Mouse (Mus musculus) kidney, embryonic 16.5 days (tissue): ENCODE measurements around the gene Lrp2. TPM values are rescaled to one million over a fixed set of nuclear protein-coding genes. Genes with fewer than 3 reads are reported as not detected.
"Not testable (repeated sequence)": the region's sequence is repeated elsewhere in the genome, so short reads cannot be mapped to it uniquely, and the experiment has no call there.

ENCODE experiments used
- ATAC-seq: fragments of 200-750 bp; cut with Nextera tagmentation; 2 replicates; pipeline ENCODE4 v1.8.0; 2017; ENCODE audit warnings: moderate TSS enrichment; ENCODE audit not compliant: low FRiP score, low TSS enrichment
- H3K27ac ChIP-seq: fragments of 300-500 bp; sonication (generic); 2 replicates; pipeline ENCODE4 v1.5.1; 2014; ENCODE audit warnings: low read length
- H3K27me3 ChIP-seq: fragments of 300-500 bp; sonication (generic); 2 replicates; pipeline ENCODE4 v1.6.1; 2014; ENCODE audit warnings: low read length, control low read depth, mixed read lengths; ENCODE audit not compliant: insufficient read depth
- H3K36me3 ChIP-seq: fragments of 300-500 bp; sonication (generic); 2 replicates; pipeline ENCODE4 v1.6.1; 2014; ENCODE audit warnings: low read length, control low read depth, mixed read lengths; ENCODE audit not compliant: insufficient read depth
- H3K4me1 ChIP-seq: fragments of 300-500 bp; sonication (generic); 2 replicates; pipeline ENCODE4 v1.6.1; 2014; ENCODE audit warnings: low read length, control low read depth, mixed read lengths; ENCODE audit not compliant: insufficient read depth
- H3K4me2 ChIP-seq: fragments of 300-500 bp; sonication (generic); replicated peaks from 2 replicates; pipeline ENCODE4 v1.6.1; 2014; ENCODE audit warnings: low read depth, low read length
- H3K4me3 ChIP-seq: fragments of 300-500 bp; sonication (generic); 2 replicates; pipeline ENCODE4 v1.5.1; 2014; ENCODE audit warnings: mild to moderate bottlenecking, low read length
- H3K9ac ChIP-seq: fragments of 300-500 bp; sonication (generic); replicated peaks from 2 replicates; pipeline ENCODE4 v1.6.1; 2014; ENCODE audit warnings: low read length
- H3K9me3 ChIP-seq: fragments of 300-500 bp; sonication (generic); 2 replicates; pipeline ENCODE4 v1.6.1; 2016; ENCODE audit warnings: low read length, control low read depth
- WGBS: fragments of 180-500 bp; shearing (Covaris S2); extraction: QIAGEN DNeasy Blood & Tissue Kit; methylation state at CpG from one replicate; pipeline ENCODE4 v1.1.7; 2014; 5-methylcytosine and 5-hydroxymethylcytosine counted together
- polyA plus RNA-seq: library from polyadenylated mRNA; unstranded; fragments of >200 nt; fragmentation: Nextera tagmentation; extraction: Ambion mirVana; gene quantifications from 2 replicates; pipeline ENCODE4 v1.2.1, GENCODE M21; 2015

Lrp2 gene
- polyA plus RNA-seq, 1 experiment from 2014 or later: 23.0 TPM

DNA sequence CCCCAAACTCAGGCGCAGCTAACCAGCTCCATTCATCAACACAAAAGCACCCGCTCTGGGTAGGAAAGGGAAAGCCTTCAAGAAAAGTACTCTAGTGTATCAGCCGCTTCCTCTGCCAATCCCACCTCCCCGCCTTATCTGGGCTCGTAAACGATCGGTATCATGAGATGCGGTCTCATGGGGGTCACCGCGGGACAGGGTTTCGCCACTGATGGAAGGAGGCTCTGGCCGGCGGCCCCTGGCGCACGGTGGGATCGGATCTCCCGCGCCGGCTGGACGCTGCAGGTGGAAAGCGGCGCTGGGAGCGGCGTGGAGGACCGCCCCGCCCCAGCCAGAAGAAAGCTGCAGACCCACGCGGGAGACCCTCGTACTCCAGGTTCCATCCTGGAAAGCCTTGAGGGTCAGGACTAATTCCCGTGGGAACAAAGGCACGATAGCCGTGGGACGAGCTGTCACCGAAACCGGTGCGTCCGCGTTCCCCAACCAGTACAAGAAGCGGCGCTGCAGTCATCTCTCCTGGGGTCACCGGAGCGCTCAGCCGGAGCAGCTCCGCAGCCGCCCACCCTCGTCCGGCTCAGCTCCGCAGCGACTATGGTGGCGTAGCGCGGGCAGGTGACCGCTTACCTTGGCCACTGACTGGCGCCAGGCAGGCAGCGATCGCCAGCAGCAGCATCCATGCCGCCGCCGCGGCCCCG, 527 bp downstream of the Lrp2 start:
- Histone ChIP-seq H3K27me3 (peaks cover 58% of the 10 kb centered on the region), H3K27ac (peak overlapping the region; percentile 5; the same call in 1 of the 2 replicates), H3K9ac (peak overlapping the region; percentile 69), H3K4me1 (peaks cover 30% of the 10 kb centered on the region), H3K4me3 (peak overlapping the region; percentile 54), H3K9me3 (no peaks in the 10 kb centered on the region), H3K36me3 (no peaks in the 10 kb centered on the region), H3K4me2 (peak overlapping the region; percentile 75)
- WGBS: under 1% methylated on average over 61 of the region's 61 CpGs
- peak; percentile 60 for ATAC-seq

GRCm38 (mm10) chr2:69584117-69584933, 1.5 kb downstream of the Lrp2 start:
- peaks cover 58% of the 10 kb centered on the region for H3K27me3 ChIP-seq
- no peaks in the 10 kb centered on the region for H3K36me3 ChIP-seq
- peaks cover 30% of the 10 kb centered on the region for H3K4me1 ChIP-seq
- no peak for ATAC-seq
- no peaks in the 10 kb centered on the region for H3K9me3 ChIP-seq
- peak overlapping the region; percentile 52; the same call in 1 of the 2 replicates for H3K9ac ChIP-seq
- H3K27ac ChIP-seq: no peak overlapping the region
- peak overlapping the region; percentile 54 for H3K4me3 ChIP-seq
- H3K4me2 ChIP-seq: peak overlapping the region; percentile 75
- 6% methylated on average over 20 of the region's 20 CpGs for WGBS

DNA sequence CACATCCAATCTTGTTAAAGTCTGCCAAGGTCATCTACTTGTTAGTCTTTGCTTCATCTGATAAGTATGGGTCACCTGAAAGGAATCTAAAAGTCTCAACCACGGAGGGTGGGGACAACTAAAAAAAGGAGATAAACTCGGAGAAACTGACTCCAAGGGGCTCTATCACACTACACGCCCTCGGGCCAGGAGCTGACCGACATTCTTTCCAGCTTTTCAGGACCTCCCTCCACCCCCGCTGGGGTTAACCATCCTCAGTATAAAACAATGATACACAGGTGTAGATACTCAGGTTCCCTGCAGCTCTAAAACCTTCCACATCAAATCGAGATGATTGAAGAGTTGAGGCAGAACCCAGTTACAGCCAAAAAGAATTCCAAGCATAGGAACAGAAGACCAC, 3.0 kb downstream of the Lrp2 start:
- H3K36me3 ChIP-seq: no peaks in the 10 kb centered on the region
- no peak for ATAC-seq
- H3K4me3 ChIP-seq: no peak overlapping the region
- H3K4me1 ChIP-seq: peaks cover 25% of the 10 kb centered on the region
- no peak overlapping the region for H3K27ac ChIP-seq
- H3K9me3 ChIP-seq: no peaks in the 10 kb centered on the region
- 47% methylated on average over 7 of the region's 7 CpGs for WGBS
- H3K27me3 ChIP-seq: peaks cover 46% of the 10 kb centered on the region
- H3K4me2 ChIP-seq: peak overlapping the region; percentile 16; the same call in 1 of the 2 replicates
- no peak overlapping the region for H3K9ac ChIP-seq

DNA sequence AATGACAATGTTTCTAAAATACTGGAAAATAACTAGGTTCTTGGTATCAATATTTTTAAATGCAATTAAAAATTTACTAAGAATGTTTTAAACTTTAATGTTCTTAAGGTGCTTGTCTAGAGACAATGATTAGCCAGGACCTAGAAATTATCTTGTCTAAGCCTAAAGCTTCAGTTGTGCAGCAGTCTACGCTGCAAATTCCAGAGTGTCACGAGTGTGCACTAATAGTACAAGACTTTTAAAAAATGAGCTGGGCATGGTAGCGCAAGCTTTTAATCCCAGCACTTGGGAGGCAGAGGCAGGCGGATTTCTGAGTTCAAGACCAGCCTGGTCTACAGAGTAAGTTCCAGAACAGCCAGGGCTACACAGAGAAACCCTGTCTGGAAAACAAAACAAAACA, 3.8 kb downstream of the Lrp2 start:
- H3K27ac ChIP-seq, H3K4me2 ChIP-seq, ATAC-seq, H3K9me3 ChIP-seq, H3K9ac ChIP-seq, H3K36me3 ChIP-seq: not testable (repeated sequence)
- Histone ChIP-seq H3K27me3 (peaks cover 38% of the 10 kb centered on the region), H3K4me3 (peak overlapping the region; percentile 17; the same call in 1 of the 2 replicates), H3K4me1 (peaks cover 18% of the 10 kb centered on the region)
- WGBS: 86% methylated on average over 4 of the region's 4 CpGs

GRCm38 (mm10) chr2:69580091-69580490, 5.8 kb downstream of the Lrp2 start:
- no peak overlapping the region for H3K4me3 ChIP-seq
- H3K4me1 ChIP-seq: peaks cover 1% of the 10 kb centered on the region; the same call in 1 of the 2 replicates
- no peak overlapping the region for H3K4me2 ChIP-seq
- no peaks in the 10 kb centered on the region for H3K9me3 ChIP-seq
- peaks cover 23% of the 10 kb centered on the region for H3K27me3 ChIP-seq
- no peaks in the 10 kb centered on the region for H3K36me3 ChIP-seq
- no peak for ATAC-seq
- no peak overlapping the region for H3K27ac ChIP-seq
- 87% methylated on average over 2 of the region's 2 CpGs for WGBS
- H3K9ac ChIP-seq: no peak overlapping the region

GRCm38 (mm10) chr2:69578206-69578605, 7.7 kb downstream of the Lrp2 start:
- no peaks in the 10 kb centered on the region for H3K4me1 ChIP-seq
- no peak overlapping the region for H3K27ac ChIP-seq
- peaks cover 10% of the 10 kb centered on the region for H3K27me3 ChIP-seq
- H3K4me3 ChIP-seq: no peak overlapping the region
- ATAC-seq: no peak
- no peaks in the 10 kb centered on the region for H3K9me3 ChIP-seq
- H3K9ac ChIP-seq: no peak overlapping the region
- H3K36me3 ChIP-seq: no peaks in the 10 kb centered on the region
- 91% methylated on average over 8 of the region's 8 CpGs for WGBS
- no peak overlapping the region for H3K4me2 ChIP-seq

DNA sequence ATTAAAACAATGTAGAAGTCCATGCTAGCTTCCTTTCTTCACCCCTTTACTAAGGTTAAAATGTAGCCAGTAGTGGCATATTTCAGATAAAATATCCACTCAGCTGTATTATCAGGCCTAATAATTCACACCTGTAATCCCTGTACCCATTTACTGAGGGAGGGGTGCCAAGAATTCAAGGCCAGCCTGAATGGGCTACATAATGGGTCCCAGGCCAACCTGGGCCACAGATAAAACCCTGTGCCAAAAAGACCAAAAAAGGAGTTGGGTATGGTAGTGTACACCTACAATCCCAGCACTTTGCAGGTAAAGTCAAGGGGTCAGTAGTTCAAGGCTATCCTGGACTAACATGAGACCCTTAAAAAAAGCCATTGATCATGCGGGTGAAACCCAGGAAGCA, 9.3 kb downstream of the Lrp2 start:
- H3K4me1 ChIP-seq: no peaks in the 10 kb centered on the region
- no peaks in the 10 kb centered on the region for H3K36me3 ChIP-seq
- no peak overlapping the region for H3K4me3 ChIP-seq
- no peak for ATAC-seq
- H3K27ac ChIP-seq: no peak overlapping the region
- WGBS: 100% methylated on average over 1 of the region's 1 CpGs
- no peaks in the 10 kb centered on the region for H3K9me3 ChIP-seq
- H3K4me2 ChIP-seq: no peak overlapping the region
- H3K9ac ChIP-seq: no peak overlapping the region
- 0 out of 2 replicates have a peak, but pooled peaks cover 3% of the 10 kb centered on the region for H3K27me3 ChIP-seq

- no peaks in the 10 kb centered on the region for H3K36me3 ChIP-seq
- H3K9ac ChIP-seq: no peak overlapping the region
- no peaks in the 10 kb centered on the region for H3K9me3 ChIP-seq
- no peaks in the 10 kb centered on the region for H3K4me1 ChIP-seq
- ATAC-seq: no peak
- no peaks in the 10 kb centered on the region for H3K27me3 ChIP-seq
- H3K4me3 ChIP-seq: no peak overlapping the region
- H3K4me2 ChIP-seq: no peak overlapping the region
- WGBS: 64% methylated on average over 6 of the region's 6 CpGs
- H3K27ac ChIP-seq: no peak overlapping the region
These were observed 10.9 kb downstream of the Lrp2 start for GRCm38 (mm10) chr2:69574934-69575333.

DNA sequence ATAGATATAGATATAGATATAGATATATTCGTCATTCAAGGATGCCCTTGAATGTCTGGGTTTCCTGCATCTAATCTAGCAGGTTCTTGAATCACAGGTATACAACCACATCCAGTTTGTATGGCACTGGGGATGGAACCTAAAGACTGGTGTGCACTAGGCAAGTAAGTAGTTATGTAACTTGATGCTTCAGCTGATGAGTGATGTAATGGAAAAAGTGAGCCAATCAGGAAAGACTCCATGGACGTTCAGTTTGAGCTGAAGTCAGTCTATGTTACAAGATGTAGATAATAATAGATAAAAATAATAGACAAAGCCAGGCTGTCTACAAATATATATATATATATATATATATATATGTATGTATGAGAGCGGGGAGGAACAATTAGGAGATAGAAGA, 11.6 kb downstream of the Lrp2 start:
- no peak for ATAC-seq
- Histone ChIP-seq H3K27ac (no peak overlapping the region), H3K9me3 (no peaks in the 10 kb centered on the region), H3K4me1 (no peaks in the 10 kb centered on the region), H3K9ac (no peak overlapping the region), H3K36me3 (no peaks in the 10 kb centered on the region), H3K4me3 (no peak overlapping the region), H3K4me2 (no peak overlapping the region), H3K27me3 (no peaks in the 10 kb centered on the region)
- 73% methylated on average over 3 of the region's 3 CpGs for WGBS

DNA sequence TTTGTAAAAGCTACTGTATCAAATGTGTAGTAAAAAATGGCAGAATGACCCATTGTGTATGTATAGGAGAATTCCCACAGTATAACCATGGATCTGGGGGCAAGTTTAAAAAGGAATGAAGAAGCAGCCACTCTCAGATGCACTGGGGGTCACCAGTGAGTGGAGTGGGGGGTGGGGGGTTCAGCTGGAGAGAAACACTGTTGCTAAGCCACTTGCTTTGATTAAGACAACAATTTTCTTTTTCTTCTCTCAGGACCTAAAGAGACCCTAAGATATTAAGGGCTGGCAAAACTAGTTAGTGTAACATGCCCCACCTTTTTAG, 12.2 kb downstream of the Lrp2 start:
- Histone ChIP-seq H3K4me1 (no peaks in the 10 kb centered on the region), H3K9me3 (no peaks in the 10 kb centered on the region), H3K9ac (no peak overlapping the region), H3K4me3 (no peak overlapping the region), H3K4me2 (no peak overlapping the region), H3K27ac (no peak overlapping the region), H3K27me3 (no peaks in the 10 kb centered on the region), H3K36me3 (no peaks in the 10 kb centered on the region)
- no peak for ATAC-seq
